Comparison of ENCODE assay signal across 10 mouse cellular contexts in genomic region chr16:36469955-36470478, GRCm38 (mm10). TPM values are rescaled to one million over a fixed set of nuclear protein-coding genes. Genes with fewer than 3 reads are reported as not detected.
DNase-seq lines count a peak whose midpoint lies in the region; ATAC-seq and TF ChIP-seq lines count a peak whose summit lies in the region.
"Had no signal": no experiment of that assay in that cellular context is flagged by ENCODE, and none has a peak within 500 bp of the region (broad histone marks: within the 10 kb centered on the region; RNA-seq: fewer than 3 reads in every experiment).

No protein-coding gene starts in this region.

- H3K36me3 ChIP-seq in liver, postnatal 0 days (replicated peaks; ENCODE audit: insufficient read depth, low read length): no peaks in the 10 kb centered on the region
- no peaks in the 10 kb centered on the region for H3K36me3 ChIP-seq in liver, embryonic 11.5 days (ENCODE audit: control insufficient read depth, insufficient read depth, low read length)
- H3K36me3 ChIP-seq: stomach, embryonic 15.5 days had no signal

- no peak overlapping the region for H3K4me3 ChIP-seq in cerebellum, adult 2 months (replicated peaks; ENCODE audit: insufficient read depth, low read depth, low read length)
- H3K4me3 ChIP-seq in liver, postnatal 0 days (ENCODE audit: low read depth, low read length): no peak overlapping the region
- no peak overlapping the region for H3K4me3 ChIP-seq in liver, embryonic 11.5 days (ENCODE audit: low read depth, low read length)
- H3K4me3 ChIP-seq: stomach, embryonic 15.5 days had no signal

- TF ChIP-seq EP300 in liver, postnatal 0 days (IDR thresholded peaks at IDR 0.05; ENCODE audit: low read depth): no peak

- peak; percentile 17 to 42 for DNase-seq in cerebellum, postnatal 10 days
- DNase-seq in cerebellum, adult 2 months: no peak
- peak; percentile 53 for DNase-seq in liver, postnatal 0 days
- no peak for DNase-seq in liver, embryonic 11.5 days (ENCODE audit: low spot score)
- DNase-seq in adrenal gland, adult 2 months: peak; percentile 30
- no peak for DNase-seq in gastrocnemius, adult 8-10 months (ENCODE audit: low spot score in 2 of 2)
- no peak for DNase-seq in right cerebral cortex, adult 2 months (ENCODE audit: low spot score in 2 of 2)

- H3K27me3 ChIP-seq in cerebellum, adult 2 months (ENCODE audit: control insufficient read depth, insufficient read depth, low read length): no peaks in the 10 kb centered on the region
- no peaks in the 10 kb centered on the region for H3K27me3 ChIP-seq in liver, postnatal 0 days (ENCODE audit: insufficient read depth, low read length)
- H3K27me3 ChIP-seq in liver, embryonic 11.5 days (replicated peaks; ENCODE audit: control insufficient read depth, insufficient read depth, low read length): no peaks in the 10 kb centered on the region
- H3K27me3 ChIP-seq: stomach, embryonic 15.5 days had no signal

- H3K9me3 ChIP-seq in liver, postnatal 0 days (ENCODE audit: low read length): peaks cover 2% of the 10 kb centered on the region; the same call in 1 of the 2 replicates
- H3K9me3 ChIP-seq in liver, embryonic 11.5 days (ENCODE audit: control insufficient read depth, low read length): no peaks in the 10 kb centered on the region
- H3K9me3 ChIP-seq: stomach, embryonic 15.5 days had no signal

- ATAC-seq in liver, postnatal 0 days: no peak
- ATAC-seq in liver, embryonic 11.5 days (replicated peaks; ENCODE audit: low FRiP score): no peak
- peak; percentile 47 for ATAC-seq in megakaryocyte progenitor cell, adult 5-6 weeks (replicated peaks; ENCODE audit: poor library complexity)

- H3K4me2 ChIP-seq in liver, postnatal 0 days (ENCODE audit: low read depth, low read length): no peak overlapping the region
- H3K4me2 ChIP-seq in liver, embryonic 11.5 days: no peak overlapping the region
- H3K4me2 ChIP-seq: stomach, embryonic 15.5 days had no signal

- no peak for TF ChIP-seq CTCF in cerebellum, adult 2 months (IDR thresholded peaks at IDR 0.05; ENCODE audit: borderline replicate concordance, insufficient read depth, low read depth, low read length)
- TF ChIP-seq CTCF in liver, postnatal 0 days (IDR thresholded peaks at IDR 0.05; ENCODE audit: low read depth): peak; percentile 54

- no peak overlapping the region for H3K27ac ChIP-seq in cerebellum, adult 2 months (ENCODE audit: insufficient read depth, low read length)
- no peak overlapping the region for H3K27ac ChIP-seq in liver, postnatal 0 days (ENCODE audit: low read depth)
- no peak overlapping the region for H3K27ac ChIP-seq in liver, embryonic 11.5 days (ENCODE audit: low read depth, low read length)
- H3K27ac ChIP-seq: stomach, embryonic 15.5 days had no signal

- WGBS in cerebellum, adult 2 months: 7% methylated on average over 2 of the region's 2 CpGs
- 8% methylated on average over 2 of the region's 2 CpGs for WGBS in liver, postnatal 0 days (ENCODE audit: insufficient replicate concordance)
- WGBS in liver, embryonic 11.5 days: 11% methylated on average over 2 of the region's 2 CpGs

- no peaks in the 10 kb centered on the region for H3K4me1 ChIP-seq in cerebellum, adult 2 months (ENCODE audit: control insufficient read depth, insufficient read depth, low read length)
- no peaks in the 10 kb centered on the region for H3K4me1 ChIP-seq in liver, postnatal 0 days (ENCODE audit: insufficient read depth)
- H3K4me1 ChIP-seq in liver, embryonic 11.5 days (replicated peaks; ENCODE audit: control insufficient read depth, insufficient read depth, low read length): no peaks in the 10 kb centered on the region
- H3K4me1 ChIP-seq: stomach, embryonic 15.5 days had no signal

- no peak for TF ChIP-seq POLR2A in cerebellum, adult 2 months (IDR thresholded peaks at IDR 0.05; ENCODE audit: borderline replicate concordance, insufficient read depth, low read length)

- H3K9ac ChIP-seq in liver, postnatal 0 days (replicated peaks): no peak overlapping the region
- H3K9ac ChIP-seq in liver, embryonic 11.5 days (ENCODE audit: low read depth, low read length): no peak overlapping the region
- H3K9ac ChIP-seq: stomach, embryonic 15.5 days had no signal

RNA-seq across cellular contexts. Expression of gene Stfa3, which starts 14.8 kb away (rescaled TPM):
- polyA plus RNA-seq in cerebellum, adult 2 months (2012; rRNA removed): not detected in 2 replicates
- 213 and 228 TPM in 2 replicates for polyA plus RNA-seq in liver, postnatal 0 days (2015; fragmentation: Nextera tagmentation; extraction: Ambion mirVana)
- 4.7 and 7.4 TPM in 2 replicates for polyA plus RNA-seq in liver, embryonic 11.5 days (2014; fragmentation: Nextera tagmentation; extraction: Ambion mirVana)
- not detected for total RNA-seq in adrenal gland, adult 2 months (2021)
- polyA plus RNA-seq in adrenal gland, adult 2 months (2012; rRNA removed): not detected in 2 replicates
- total RNA-seq in megakaryocyte progenitor cell, adult 5-6 weeks (2015): 1.9 TPM in 1 of 2 replicates, not detected in the other
- not detected in 2 replicates for total RNA-seq in megakaryocyte progenitor cell, adult 5-6 weeks (2017)
- not detected for total RNA-seq in gastrocnemius, adult 8-10 months (2022)
- polyA plus RNA-seq: gonadal fat pad, adult 2 months had no signal

Comparison
In these comparisons a context has a peak if more than half of its experiments do, and no peak if none do; other contexts are left out.
1. DNase-seq: peak in cerebellum, postnatal 10 days (2 of 2), liver, postnatal 0 days (single experiment) and adrenal gland, adult 2 months (single experiment); none in cerebellum, adult 2 months (0 of 2), liver, embryonic 11.5 days (single experiment), gastrocnemius, adult 8-10 months (0 of 2) and right cerebral cortex, adult 2 months (0 of 2).
2. RNA of gene Stfa3, which starts 14.8 kb away (polyA plus RNA-seq): 213 to 228 TPM in liver, postnatal 0 days; 4.7 to 7.4 TPM in liver, embryonic 11.5 days, not detected in cerebellum, adult 2 months and not detected in adrenal gland, adult 2 months; every median in the first group is over 10 times any median in the second.